ENCODE assay signal across 19 mouse cellular contexts in genomic region chr8:66386008-66386407, GRCm38 (mm10).
A peak's percentile ranks its signal among the peaks of the same experiment; 100 is the strongest.
DNase-seq lines count a peak whose midpoint lies in the region; ATAC-seq and TF ChIP-seq lines count a peak whose summit lies in the region.
"Had no signal": no experiment of that assay in that cellular context is flagged by ENCODE, and none has a peak within 500 bp of the region (broad histone marks: within the 10 kb centered on the region; RNA-seq: fewer than 3 reads in every experiment).

No protein-coding gene starts in this region.

- no peaks in the 10 kb centered on the region for H3K4me1 ChIP-seq in liver, adult 2 months (ENCODE audit: control insufficient read depth, insufficient read depth, low read length)
- H3K4me1 ChIP-seq in liver, embryonic 11.5 days (replicated peaks; ENCODE audit: control insufficient read depth, insufficient read depth, low read length): no peaks in the 10 kb centered on the region
- H3K4me1 ChIP-seq in bone marrow macrophage, adult 2 months (ENCODE audit: control insufficient read depth, insufficient read depth, low read length): peaks cover 21% of the 10 kb centered on the region
- H3K4me1 ChIP-seq in hindbrain, embryonic 11.5 days (replicated peaks; ENCODE audit: control insufficient read depth, insufficient read depth, low read length): no peaks in the 10 kb centered on the region
- H3K4me1 ChIP-seq: forebrain, embryonic 15.5 days; hindbrain, embryonic 13.5 days; intestine, embryonic 15.5 days; kidney, embryonic 15.5 days had no signal

- no peak overlapping the region; the same call in 1 of the 2 replicates for H3K4me3 ChIP-seq in liver, adult 2 months (ENCODE audit: insufficient read depth, low read depth, low read length)
- no peak overlapping the region for H3K4me3 ChIP-seq in liver, embryonic 11.5 days (ENCODE audit: low read depth, low read length)
- peak overlapping the region; percentile 26; the same call in 1 of the 2 replicates for H3K4me3 ChIP-seq in bone marrow macrophage, adult 2 months (ENCODE audit: insufficient read depth, low read length)
- no peak overlapping the region for H3K4me3 ChIP-seq in hindbrain, embryonic 11.5 days (ENCODE audit: low read depth, low read length)
- H3K4me3 ChIP-seq: forebrain, embryonic 15.5 days; hindbrain, embryonic 13.5 days; intestine, embryonic 15.5 days; kidney, embryonic 15.5 days had no signal

- H3K9ac ChIP-seq in liver, adult 2 months (ENCODE audit: low read depth, low read length): no peak overlapping the region
- H3K9ac ChIP-seq in liver, embryonic 11.5 days (ENCODE audit: low read depth, low read length): no peak overlapping the region
- no peak overlapping the region for H3K9ac ChIP-seq in hindbrain, embryonic 11.5 days (ENCODE audit: low read depth, low read length)
- H3K9ac ChIP-seq: forebrain, embryonic 15.5 days; hindbrain, embryonic 13.5 days; intestine, embryonic 15.5 days; kidney, embryonic 15.5 days; liver, embryonic 14.5 days had no signal

- peak; percentile 38 for DNase-seq in liver, adult 2 months (ENCODE audit: extremely low read depth, low read depth, low spot score)
- DNase-seq in liver, embryonic 11.5 days (ENCODE audit: low spot score): no peak
- peak; percentile 46 for DNase-seq in B cell, adult 2 months
- DNase-seq in thymus, postnatal 10 days (ENCODE audit: low spot score in 2 of 2): no peak
- DNase-seq in hindbrain, embryonic 11.5 days (ENCODE audit: low spot score): no peak
- no peak for DNase-seq in cerebellum, postnatal 10 days
- DNase-seq: adrenal gland, postnatal 10 days; cerebellum, adult 9-10 months; gastrocnemius, postnatal 10 days; thymus, postnatal 36 days had no signal

- no peak for TF ChIP-seq POLR2A in liver, adult 2 months (IDR thresholded peaks at IDR 0.05; ENCODE audit: extremely low read depth, insufficient read depth, low read length)
- TF ChIP-seq POLR2A in bone marrow macrophage, adult 2 months (IDR thresholded peaks at IDR 0.05; ENCODE audit: borderline replicate concordance, low read depth, low read length): no peak

- no peaks in the 10 kb centered on the region for H3K9me3 ChIP-seq in liver, embryonic 11.5 days (ENCODE audit: control insufficient read depth, low read length)
- H3K9me3 ChIP-seq in hindbrain, embryonic 11.5 days (ENCODE audit: control insufficient read depth, low read length): no peaks in the 10 kb centered on the region
- H3K9me3 ChIP-seq: forebrain, embryonic 15.5 days; hindbrain, embryonic 13.5 days; intestine, embryonic 15.5 days; kidney, embryonic 15.5 days had no signal

- H3K79me2 ChIP-seq in liver, adult 2 months (ENCODE audit: control insufficient read depth, insufficient read depth, low read length): no peaks in the 10 kb centered on the region

- no peak for TF ChIP-seq CTCF in liver, adult 2 months (IDR thresholded peaks at IDR 0.05; ENCODE audit: low read depth, low read length)
- TF ChIP-seq CTCF in bone marrow macrophage, adult 2 months (IDR thresholded peaks at IDR 0.05; ENCODE audit: low read depth, low read length): no peak

- no peak overlapping the region for H3K4me2 ChIP-seq in liver, embryonic 11.5 days
- H3K4me2 ChIP-seq in hindbrain, embryonic 11.5 days (replicated peaks; ENCODE audit: low read depth, low read length): no peak overlapping the region
- H3K4me2 ChIP-seq: forebrain, embryonic 15.5 days; hindbrain, embryonic 13.5 days; intestine, embryonic 15.5 days; kidney, embryonic 15.5 days; midbrain, embryonic 11.5 days had no signal

- no peaks in the 10 kb centered on the region for H3K27me3 ChIP-seq in liver, adult 2 months (ENCODE audit: control insufficient read depth, insufficient read depth, low read length)
- no peaks in the 10 kb centered on the region for H3K27me3 ChIP-seq in liver, embryonic 11.5 days (replicated peaks; ENCODE audit: control insufficient read depth, insufficient read depth, low read length)
- no peaks in the 10 kb centered on the region for H3K27me3 ChIP-seq in hindbrain, embryonic 11.5 days (ENCODE audit: control insufficient read depth, insufficient read depth, low read length)
- H3K27me3 ChIP-seq: forebrain, embryonic 15.5 days; hindbrain, embryonic 13.5 days; intestine, embryonic 15.5 days; kidney, embryonic 15.5 days had no signal

- ATAC-seq in liver, embryonic 11.5 days (replicated peaks; ENCODE audit: low FRiP score): no peak
- ATAC-seq in megakaryocyte, adult 5-6 weeks (ENCODE audit: poor library complexity, severe bottlenecking): peak; percentile 89
- no peak for ATAC-seq in hindbrain, embryonic 11.5 days (ENCODE audit: low FRiP score)
- ATAC-seq: forebrain, embryonic 15.5 days; intestine, embryonic 15.5 days had no signal

- H3K36me3 ChIP-seq in liver, adult 2 months (ENCODE audit: control insufficient read depth, insufficient read depth, low read length): no peaks in the 10 kb centered on the region
- H3K36me3 ChIP-seq in liver, embryonic 11.5 days (ENCODE audit: control insufficient read depth, insufficient read depth, low read length): no peaks in the 10 kb centered on the region
- H3K36me3 ChIP-seq in hindbrain, embryonic 11.5 days (ENCODE audit: control insufficient read depth, insufficient read depth, low read length): no peaks in the 10 kb centered on the region
- H3K36me3 ChIP-seq: forebrain, embryonic 15.5 days; hindbrain, embryonic 13.5 days; intestine, embryonic 15.5 days; kidney, embryonic 15.5 days had no signal

- H3K27ac ChIP-seq in liver, adult 2 months (replicated peaks; ENCODE audit: insufficient read depth, low read depth, low read length): no peak overlapping the region
- no peak overlapping the region for H3K27ac ChIP-seq in liver, embryonic 11.5 days (ENCODE audit: low read depth, low read length)
- peak overlapping the region; percentile 87 for H3K27ac ChIP-seq in bone marrow macrophage, adult 2 months (ENCODE audit: insufficient read depth, low read depth, low read length)
- no peak overlapping the region for H3K27ac ChIP-seq in hindbrain, embryonic 11.5 days (ENCODE audit: low read depth, low read length)
- H3K27ac ChIP-seq: forebrain, embryonic 15.5 days; hindbrain, embryonic 13.5 days; intestine, embryonic 15.5 days; kidney, embryonic 15.5 days; liver, embryonic 14.5 days; stomach, postnatal 0 days had no signal

Comparison
In these comparisons a context has a peak if more than half of its experiments do, and no peak if none do; other contexts are left out.
1. DNase-seq: peak in liver, adult 2 months (single experiment) and B cell, adult 2 months (2 of 2); none in liver, embryonic 11.5 days (single experiment), thymus, postnatal 10 days (0 of 2), hindbrain, embryonic 11.5 days (single experiment) and cerebellum, postnatal 10 days (0 of 2).